Mouse (Mus musculus) cerebellum, adult 9-10 months (tissue): ENCODE measurements around the gene Cep170.

ENCODE experiments used
- DNase-seq: peaks from one replicate; pipeline ENCODE4 v3.0.0; 2022

Cep170 gene

GRCm38 (mm10) chr1:176824611-176825010, 10.7 kb upstream of the Cep170 start:
- no peak for DNase-seq

GRCm38 (mm10) chr1:176823889-176824288, 10.0 kb upstream of the Cep170 start:
- DNase-seq: no peak

DNA sequence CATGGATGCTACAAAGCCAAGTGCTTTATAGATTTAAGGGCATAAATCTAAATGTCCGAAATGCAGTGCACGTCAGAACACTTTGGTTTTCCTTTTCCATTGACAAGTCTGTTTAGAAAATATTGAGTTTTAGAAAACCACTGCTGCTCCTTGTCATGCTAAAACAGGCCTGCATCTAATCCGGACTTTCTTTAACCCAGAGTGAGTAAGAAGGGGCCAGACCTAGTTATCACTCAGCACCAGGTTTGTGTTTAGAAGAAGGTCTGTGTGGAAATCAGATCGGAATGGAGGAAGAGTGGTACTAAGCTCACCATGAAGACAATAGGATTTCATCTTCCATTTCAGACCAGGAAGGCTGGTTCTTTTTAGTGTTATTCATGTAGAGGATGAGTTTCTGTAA, 9.1 kb upstream of the Cep170 start:
- DNase-seq: no peak

GRCm38 (mm10) chr1:176821929-176822328, 8.1 kb upstream of the Cep170 start:
- DNase-seq: no peak

GRCm38 (mm10) chr1:176818763-176819162, 4.9 kb upstream of the Cep170 start:
- no peak for DNase-seq

- DNase-seq: no peak
Measured at GRCm38 (mm10) chr1:176818147-176818546, 4.3 kb upstream of the Cep170 start.

- DNase-seq: no peak
Measured at GRCm38 (mm10) chr1:176816728-176817127, 2.9 kb upstream of the Cep170 start.

- DNase-seq: peak; percentile 96
Measured at GRCm38 (mm10) chr1:176814591-176815062, 760 bp upstream of the Cep170 start, which contains the start of gene Sdccag8. Gene Sdccag8, plus strand, starts transcription at chr1:176814660.

DNA sequence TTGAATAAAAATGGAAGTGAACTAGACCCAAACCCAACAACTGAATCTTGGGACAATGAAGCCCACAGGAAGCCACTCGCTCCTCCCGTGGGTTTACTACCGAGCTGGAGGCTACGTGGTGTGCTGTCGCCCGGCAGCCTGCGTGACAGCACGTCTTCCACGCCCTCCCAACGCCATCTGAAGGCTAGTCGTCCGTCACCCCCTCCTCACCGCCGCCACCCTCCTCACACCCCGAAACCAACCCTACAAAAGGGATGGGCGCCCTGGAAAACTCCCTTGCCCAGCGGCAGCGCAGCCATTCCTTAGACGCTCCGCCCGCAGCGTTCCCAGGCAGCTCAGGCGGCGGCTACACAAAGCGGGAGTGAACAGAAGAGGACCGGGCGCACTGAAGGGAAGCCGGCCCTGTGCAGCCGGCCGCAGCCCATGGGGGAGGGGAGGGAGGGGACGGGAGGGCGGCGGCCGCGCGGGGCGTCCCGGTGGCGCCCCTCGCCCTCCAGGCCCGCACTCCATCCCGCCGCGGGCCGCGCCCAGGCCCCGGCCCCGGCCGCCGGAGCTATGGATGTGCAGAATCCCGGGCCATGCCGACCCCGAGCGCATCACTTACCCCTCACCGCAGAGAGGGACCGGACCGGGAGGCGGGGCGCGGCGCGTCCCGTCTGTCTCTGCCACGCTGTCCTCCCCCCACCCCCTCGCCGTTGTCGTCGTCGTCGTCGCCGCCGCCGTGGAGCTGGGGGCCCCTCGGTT, 403 bp downstream of the Cep170 start:
- peak; percentile 75 for DNase-seq

DNA sequence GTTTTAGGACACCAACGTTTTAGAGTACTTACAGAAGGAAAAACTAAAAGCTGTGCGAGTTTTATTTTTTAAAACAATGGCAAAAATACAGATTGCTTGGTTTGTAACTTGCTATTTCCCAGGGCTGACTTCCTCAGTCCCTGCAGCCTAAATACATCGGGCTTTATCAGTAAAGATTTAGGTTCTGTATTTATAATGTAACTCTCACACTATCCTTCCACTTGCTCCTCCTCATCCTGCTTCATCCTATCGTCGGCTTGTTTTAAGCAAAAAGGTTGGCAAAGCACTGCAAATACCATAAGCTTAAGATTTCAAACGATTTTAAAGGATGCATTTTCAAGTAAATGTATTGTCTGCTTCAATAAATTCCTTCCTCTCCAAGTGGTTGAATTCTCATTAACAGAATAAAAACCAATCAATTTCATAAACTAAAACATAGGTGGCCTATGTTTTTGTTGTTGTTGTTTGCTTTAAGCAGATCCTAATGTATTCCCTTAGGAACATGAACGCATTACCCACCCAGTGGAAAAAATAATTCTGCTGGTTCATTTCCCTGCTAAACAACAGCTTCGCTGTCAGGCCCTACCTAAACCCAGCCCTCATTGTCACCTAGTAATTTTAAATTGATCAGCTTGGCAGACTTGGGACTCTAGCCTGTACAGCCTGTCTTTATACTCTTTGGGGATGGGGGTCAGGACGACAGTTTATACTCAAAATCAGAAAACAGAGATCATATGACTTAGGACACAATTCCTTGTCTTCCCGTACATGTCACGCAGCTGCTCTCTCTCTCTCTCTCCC, 1.2 kb downstream of the Cep170 start:
- peak; percentile 52 for DNase-seq

DNA sequence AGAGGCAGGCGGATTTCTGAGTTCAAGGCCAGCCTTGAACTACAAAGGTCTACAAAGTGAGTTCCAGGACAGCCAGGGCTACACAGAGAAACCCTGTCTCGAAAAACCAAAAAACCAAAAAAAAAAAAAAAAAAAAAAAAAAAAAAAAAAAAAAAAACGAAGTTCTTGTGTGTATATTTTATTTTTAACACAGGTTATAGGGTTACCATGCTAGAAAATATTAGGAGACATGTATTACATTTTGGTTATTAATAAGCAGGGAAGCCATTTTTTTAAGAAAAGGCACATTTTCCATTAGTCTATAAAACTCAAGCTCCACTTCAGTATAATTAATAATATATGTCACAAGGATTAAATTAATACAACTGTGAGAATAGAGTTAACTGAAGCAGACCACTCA, 2.0 kb downstream of the Cep170 start:
- no peak for DNase-seq

DNA sequence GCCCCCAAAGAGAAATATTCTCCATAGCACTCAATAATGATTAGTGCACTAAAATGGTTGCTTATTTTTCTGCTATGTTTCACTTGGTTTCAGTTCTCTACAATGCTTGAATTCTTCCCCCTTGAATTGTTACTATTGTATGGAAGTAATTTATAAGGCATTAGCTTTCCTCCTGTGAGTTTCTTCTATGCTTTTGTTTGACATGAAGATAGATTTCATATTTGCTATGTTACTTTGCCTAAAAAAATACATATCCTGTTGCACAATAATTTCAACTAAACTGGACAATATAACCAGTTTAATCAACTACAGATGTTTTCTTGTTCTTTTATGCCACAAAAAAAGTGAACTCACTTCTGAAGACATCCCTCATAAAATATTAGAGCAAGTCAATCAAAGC, 3.7 kb downstream of the Cep170 start:
- no peak for DNase-seq

DNA sequence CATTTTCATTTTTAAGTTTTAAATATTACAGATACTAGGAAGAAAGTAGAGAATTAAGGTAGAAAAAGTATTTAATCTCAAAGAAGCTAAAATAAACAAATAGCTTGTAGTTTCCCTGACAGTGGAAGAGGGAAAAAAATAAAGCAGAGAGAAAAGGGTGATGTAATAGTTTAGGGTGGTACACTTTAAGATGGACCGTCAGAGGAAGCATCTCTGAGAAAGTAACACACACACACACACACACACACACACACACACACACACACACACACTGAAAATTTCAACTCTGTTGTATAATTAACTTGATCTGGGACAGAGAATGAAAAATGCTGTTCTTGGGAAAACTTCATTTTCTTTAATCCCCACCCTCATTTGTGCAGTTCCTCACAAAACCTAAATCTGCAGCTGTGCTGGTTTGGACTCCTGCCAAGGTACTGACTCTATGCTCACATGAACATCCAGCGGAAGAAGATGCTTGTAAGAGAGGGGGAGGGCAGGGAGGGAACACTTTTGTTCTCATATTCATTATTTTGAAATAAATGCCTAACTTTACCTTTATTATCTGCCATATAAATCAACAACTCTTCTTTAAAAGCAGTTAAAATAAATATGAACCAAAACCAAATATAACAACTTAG, 13.0 kb downstream of the Cep170 start:
- DNase-seq: no peak

DNA sequence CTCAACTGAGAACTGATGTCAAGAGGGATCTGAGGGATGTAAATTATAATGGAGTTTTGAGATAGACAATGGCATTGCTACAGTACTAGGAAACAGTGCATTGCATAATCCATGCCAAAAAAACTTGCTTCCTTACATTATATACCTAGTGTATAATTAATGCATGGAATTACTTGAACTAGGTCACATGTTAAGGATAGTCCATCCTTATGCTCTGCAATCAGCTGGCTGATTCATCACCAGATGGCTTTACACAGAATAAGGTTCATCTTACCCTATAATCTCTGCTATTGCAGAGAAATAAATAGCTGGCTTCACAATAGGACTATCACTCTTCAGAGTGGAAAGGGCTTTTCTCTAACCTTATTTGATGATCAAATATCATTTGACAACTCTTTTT, 15.2 kb downstream of the Cep170 start:
- no peak for DNase-seq

DNA sequence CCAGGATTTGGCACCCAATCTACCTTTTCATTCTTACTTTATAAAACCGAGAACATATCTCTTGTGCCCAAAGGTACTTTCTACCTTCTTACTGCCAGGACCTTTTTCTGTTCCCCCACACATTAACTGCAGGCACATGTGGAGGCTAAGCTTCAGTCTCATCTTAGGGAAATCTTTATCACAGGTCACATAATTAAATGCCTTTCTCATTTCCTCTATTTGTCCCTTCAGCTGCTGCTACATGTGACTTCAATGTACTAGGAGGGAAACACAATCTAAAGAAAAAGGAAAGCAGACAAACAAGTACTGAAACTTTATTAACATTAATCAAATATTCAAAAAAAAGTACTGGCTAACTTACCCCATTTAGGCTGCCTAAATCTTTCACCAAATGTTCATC, 21.7 kb downstream of the Cep170 start:
- DNase-seq: no peak

- DNase-seq: no peak
Measured at GRCm38 (mm10) chr1:176789326-176789725, 24.5 kb downstream of the Cep170 start.

DNA sequence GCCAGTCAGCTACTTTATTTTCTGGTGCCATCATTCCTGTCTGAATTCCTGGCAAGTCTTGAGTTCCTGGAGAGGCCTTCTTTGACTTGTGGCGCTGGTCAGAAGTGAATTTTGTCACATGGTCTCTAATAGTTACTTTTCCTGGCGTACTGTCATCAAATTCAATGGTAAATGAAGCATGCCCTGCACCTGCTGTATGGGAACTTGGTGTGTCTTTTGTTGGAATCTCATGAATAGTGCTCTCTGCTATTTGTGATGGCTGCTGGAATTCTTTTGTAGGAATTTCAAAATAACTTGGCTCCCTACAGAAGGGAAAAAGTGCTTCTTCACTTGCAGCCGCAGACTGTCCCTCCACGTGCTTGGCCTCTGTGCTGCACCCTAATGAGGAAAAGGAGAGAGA, 39.3 kb downstream of the Cep170 start:
- no peak for DNase-seq

DNA sequence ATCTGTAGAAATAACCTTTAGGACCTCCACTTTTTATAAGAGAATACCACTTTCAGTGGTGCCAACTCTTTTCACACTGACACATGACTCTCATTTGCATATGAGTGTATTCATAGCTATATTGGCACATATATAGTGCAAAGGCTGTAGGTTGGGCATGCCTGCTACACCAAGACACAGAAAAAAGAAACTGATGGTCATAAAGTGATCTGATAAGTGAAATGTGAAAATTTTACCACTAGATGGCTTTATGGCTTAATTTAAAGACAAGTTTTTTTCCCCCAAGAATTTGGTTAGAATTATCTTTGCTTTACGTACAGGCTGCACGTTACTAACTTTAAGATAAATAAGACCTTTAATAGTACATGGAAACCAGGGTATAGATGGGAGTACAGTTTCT, 51.6 kb downstream of the Cep170 start:
- no peak for DNase-seq

GRCm38 (mm10) chr1:176760673-176761072, 53.2 kb downstream of the Cep170 start:
- no peak for DNase-seq

DNA sequence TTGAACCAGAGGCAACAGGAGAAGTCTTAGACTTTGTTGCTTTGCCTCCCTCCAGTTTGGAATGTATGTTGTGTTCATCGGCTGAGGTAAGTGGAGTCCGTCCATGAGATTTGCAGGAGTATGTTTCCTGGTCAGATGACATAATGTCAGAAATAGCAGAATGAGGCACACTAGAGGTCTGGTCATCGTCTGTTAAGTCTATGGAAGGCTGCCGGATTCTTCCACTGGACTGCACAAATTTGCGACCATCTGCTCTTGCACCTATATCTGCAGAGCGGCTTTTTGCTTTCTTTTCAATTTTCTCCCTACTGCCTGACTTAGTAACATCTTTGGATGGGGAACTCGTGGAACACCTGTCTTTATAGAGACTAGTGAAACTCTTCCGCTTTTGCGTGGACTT, 58.3 kb downstream of the Cep170 start:
- DNase-seq: peak; percentile 93

DNA sequence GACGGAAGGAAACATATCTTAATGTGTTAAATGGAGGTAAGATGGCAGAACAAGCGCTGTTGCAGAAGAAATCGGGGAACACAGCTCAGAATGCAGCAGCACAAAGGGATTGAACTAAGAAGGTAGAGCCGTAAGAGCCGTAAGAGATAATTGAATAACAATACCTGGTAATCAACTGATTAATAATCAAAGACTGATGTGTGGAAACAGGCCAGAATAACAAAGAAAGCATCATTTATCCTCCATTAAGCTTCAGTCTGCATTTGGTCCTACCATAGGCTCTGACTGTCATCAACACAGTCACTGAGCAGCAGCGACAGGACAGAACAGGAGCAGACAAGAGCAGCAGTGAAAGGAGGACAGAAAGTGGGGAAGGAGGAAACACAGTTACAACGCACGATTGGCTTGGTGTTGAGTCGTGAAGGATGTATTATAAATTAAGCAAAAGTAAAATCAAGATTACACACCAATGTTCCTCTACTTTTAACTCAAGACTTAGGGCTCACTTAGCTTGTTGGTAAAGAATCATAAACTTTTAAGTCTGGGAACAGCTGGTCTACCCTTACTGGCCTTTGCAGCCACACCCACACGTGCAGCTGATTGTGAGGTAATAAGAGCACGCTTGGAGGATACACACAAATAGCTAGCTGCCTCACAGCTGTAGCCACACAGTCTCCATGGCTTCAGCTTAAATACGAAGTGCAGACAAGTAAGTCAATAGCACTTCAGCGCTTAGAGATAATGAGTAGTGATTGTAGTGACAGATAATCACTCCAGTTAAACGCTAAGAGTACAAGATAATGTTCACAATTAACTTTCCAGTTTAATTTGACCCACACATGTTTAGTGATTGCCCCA, 59.8 kb downstream of the Cep170 start:
- no peak for DNase-seq

- no peak for DNase-seq
Measured at GRCm38 (mm10) chr1:176749708-176750107, 64.2 kb downstream of the Cep170 start.

GRCm38 (mm10) chr1:176732834-176733233, 81.0 kb downstream of the Cep170 start:
- DNase-seq: no peak
